Mouse (Mus musculus) forebrain, embryonic 14.5 days (tissue): Measurements from ENCODE around the gene Gmppb. TPM values are rescaled to one million over a fixed set of nuclear protein-coding genes. Genes with fewer than 3 reads are reported as not detected.

ENCODE experiments used
- ATAC-seq: fragments of 200-750 bp; cut with Nextera tagmentation; 2 replicates; pipeline ENCODE4 v1.8.0; 2017; ENCODE audit warnings: mild to moderate bottlenecking, moderate library complexity
- DNase-seq: peaks from one replicate; pipeline ENCODE4 v3.0.0-alpha.2; 2015; ENCODE audit warnings: low spot score
- H3K27ac ChIP-seq: fragments of 300-500 bp; sonication (generic); 2 replicates; pipeline ENCODE4 v1.5.1; 2014; ENCODE audit warnings: low read depth, mild to moderate bottlenecking, control low read depth, low read length, moderate library complexity
- H3K27me3 ChIP-seq: fragments of 300-500 bp; sonication (generic); replicated peaks from 2 replicates; pipeline ENCODE4 v1.6.1; 2014; ENCODE audit warnings: low read length, control low read depth, mixed read lengths; ENCODE audit not compliant: control insufficient read depth, insufficient read depth
- H3K36me3 ChIP-seq: fragments of 300-500 bp; sonication (generic); 2 replicates; pipeline ENCODE4 v1.6.1; 2014; ENCODE audit warnings: low read length, control low read depth; ENCODE audit not compliant: control insufficient read depth, insufficient read depth
- H3K4me1 ChIP-seq: fragments of 300-500 bp; sonication (generic); 2 replicates; pipeline ENCODE4 v1.6.1; 2014; ENCODE audit warnings: antibody characterized with exemption, low read length, control low read depth; ENCODE audit not compliant: control insufficient read depth, insufficient read depth
- H3K4me2 ChIP-seq: fragments of 300-500 bp; sonication (generic); 2 replicates; pipeline ENCODE4 v1.6.1; 2014; ENCODE audit warnings: mild to moderate bottlenecking, control low read depth, low read length
- H3K4me3 ChIP-seq: fragments of 300-500 bp; sonication (generic); 2 replicates; pipeline ENCODE4 v1.5.1; 2014; ENCODE audit warnings: low read depth, low read length, control low read depth
- H3K9ac ChIP-seq: fragments of 300-500 bp; sonication (generic); 2 replicates; pipeline ENCODE4 v1.6.1; 2014; ENCODE audit warnings: mild to moderate bottlenecking, low read length, control low read depth, moderate library complexity
- H3K9me3 ChIP-seq: fragments of 300-500 bp; sonication (generic); replicated peaks from 2 replicates; pipeline ENCODE4 v1.6.1; 2016; ENCODE audit warnings: low read length, control low read depth, mixed read lengths; ENCODE audit not compliant: control insufficient read depth
- WGBS: fragments of 180-500 bp; shearing (Covaris S2); extraction: QIAGEN DNeasy Blood & Tissue Kit; methylation state at CpG from one replicate; pipeline ENCODE4 v1.1.7; 2014; 5-methylcytosine and 5-hydroxymethylcytosine counted together
- polyA plus RNA-seq: library from polyadenylated mRNA; unstranded; fragments of >200 nt; fragmentation: Nextera tagmentation; extraction: Ambion mirVana; gene quantifications from 2 replicates; pipeline ENCODE4 v1.2.1, GENCODE M21; 2014

Gene Gmppb
- polyA plus RNA-seq, 1 experiment from 2014 or later: 20.0 TPM

DNA sequence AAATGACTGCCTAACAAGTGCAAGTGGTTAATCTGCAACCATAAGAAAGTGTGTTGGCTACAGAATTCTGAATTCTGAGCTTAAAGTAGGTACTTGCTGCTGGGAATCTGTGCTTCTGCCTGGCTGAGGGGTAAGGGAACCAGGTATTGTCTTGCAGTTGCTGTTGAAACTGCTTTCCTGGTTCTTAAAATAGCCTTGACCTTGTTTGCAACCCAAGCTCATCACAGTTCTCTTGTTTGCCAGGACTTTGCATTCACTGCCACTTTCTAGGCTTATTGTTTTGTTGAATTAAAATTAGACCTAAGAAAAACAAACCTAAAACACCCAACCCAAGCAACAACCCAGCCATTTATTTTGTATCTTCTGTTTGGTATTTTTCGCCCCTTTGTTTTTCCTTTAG, 28.3 kb upstream of the Gmppb start:
- 95% methylated on average over 1 of the region's 1 CpGs for WGBS
- Histone ChIP-seq H3K9ac (no peak overlapping the region), H3K4me1 (no peaks in the 10 kb centered on the region), H3K36me3 (peaks cover 33% of the 10 kb centered on the region), H3K27ac (no peak overlapping the region), H3K4me3 (no peak overlapping the region), H3K9me3 (no peaks in the 10 kb centered on the region), H3K4me2 (no peak overlapping the region), H3K27me3 (no peaks in the 10 kb centered on the region)
- ATAC-seq (no peak), DNase-seq (no peak)

DNA sequence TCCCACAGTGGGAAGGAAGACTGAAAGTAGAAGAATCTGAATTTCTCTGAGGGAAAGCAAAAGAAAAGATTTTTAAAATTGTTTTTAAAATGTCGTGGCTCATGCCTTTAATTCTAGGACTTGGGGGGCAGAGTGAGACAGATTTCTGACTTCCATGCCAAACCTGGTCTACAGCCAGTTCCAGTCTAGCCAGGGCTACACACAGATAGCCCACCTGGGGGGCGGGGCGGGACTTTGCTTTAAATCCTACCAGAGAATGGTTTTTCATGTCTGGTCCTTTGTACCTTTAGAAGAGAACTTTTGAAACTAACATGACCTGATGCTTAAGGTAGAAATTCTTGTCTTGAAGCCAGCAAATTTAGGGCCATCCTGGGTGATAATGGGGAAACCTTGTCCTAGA, 25.8 kb upstream of the Gmppb start:
- no peaks in the 10 kb centered on the region for H3K9me3 ChIP-seq
- no peaks in the 10 kb centered on the region for H3K4me1 ChIP-seq
- DNase-seq: no peak
- no peak for ATAC-seq
- WGBS: 90% methylated on average over 3 of the region's 3 CpGs
- H3K27me3 ChIP-seq: no peaks in the 10 kb centered on the region
- no peak overlapping the region for H3K27ac ChIP-seq
- no peak overlapping the region for H3K4me3 ChIP-seq
- peaks cover 36% of the 10 kb centered on the region for H3K36me3 ChIP-seq
- H3K9ac ChIP-seq: no peak overlapping the region
- no peak overlapping the region for H3K4me2 ChIP-seq

DNA sequence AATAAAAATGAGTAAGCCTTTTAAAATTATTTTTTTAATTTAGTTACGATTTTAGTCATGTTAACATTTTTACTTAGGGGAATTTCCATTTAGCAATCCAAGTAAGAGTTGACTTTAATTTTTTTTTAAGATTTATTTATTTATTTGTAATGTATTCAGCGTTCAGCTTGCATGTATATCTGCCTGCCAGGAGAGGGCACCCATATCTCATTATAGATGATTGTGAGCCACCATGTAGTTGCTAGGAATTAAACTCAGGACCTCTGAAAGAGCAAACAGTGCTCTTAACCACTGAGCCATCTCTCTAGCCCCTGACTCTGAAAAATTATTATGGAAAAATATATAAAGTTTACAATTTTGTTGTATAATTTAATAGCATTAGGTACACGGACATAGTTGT, 22.5 kb upstream of the Gmppb start:
- Histone ChIP-seq H3K4me2 (no peak overlapping the region), H3K9me3 (no peaks in the 10 kb centered on the region), H3K4me1 (no peaks in the 10 kb centered on the region), H3K9ac (no peak overlapping the region), H3K27ac (no peak overlapping the region), H3K4me3 (no peak overlapping the region), H3K36me3 (peaks cover 48% of the 10 kb centered on the region), H3K27me3 (no peaks in the 10 kb centered on the region)
- DNase-seq (no peak), ATAC-seq (no peak)
- 91% methylated on average over 3 of the region's 3 CpGs for WGBS

DNA sequence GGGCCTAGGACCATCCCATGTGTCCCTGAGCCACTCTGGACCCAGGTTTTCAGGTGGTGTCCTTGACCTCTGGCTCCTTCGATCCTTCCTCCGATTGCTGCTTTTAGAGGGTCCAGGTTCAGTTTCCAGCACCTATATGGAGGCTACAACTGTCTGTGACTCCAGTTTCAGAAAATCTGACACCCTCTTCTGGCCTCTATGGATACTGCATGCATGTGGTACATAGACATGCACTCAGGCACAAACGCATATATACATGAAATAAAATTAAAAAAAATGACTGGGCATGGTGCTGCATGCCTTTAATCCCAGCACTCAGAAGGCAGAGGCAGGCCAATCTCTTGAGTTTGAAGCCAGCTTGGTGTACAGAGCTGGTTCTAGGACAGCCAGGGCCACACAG, 21.2 kb upstream of the Gmppb start:
- Histone ChIP-seq H3K4me3 (no peak overlapping the region), H3K36me3 (peaks cover 58% of the 10 kb centered on the region), H3K9ac (no peak overlapping the region), H3K4me2 (no peak overlapping the region), H3K27me3 (no peaks in the 10 kb centered on the region), H3K9me3 (no peaks in the 10 kb centered on the region), H3K27ac (no peak overlapping the region), H3K4me1 (no peaks in the 10 kb centered on the region)
- no peak for DNase-seq
- no peak for ATAC-seq
- 97% methylated on average over 3 of the region's 3 CpGs for WGBS

DNA sequence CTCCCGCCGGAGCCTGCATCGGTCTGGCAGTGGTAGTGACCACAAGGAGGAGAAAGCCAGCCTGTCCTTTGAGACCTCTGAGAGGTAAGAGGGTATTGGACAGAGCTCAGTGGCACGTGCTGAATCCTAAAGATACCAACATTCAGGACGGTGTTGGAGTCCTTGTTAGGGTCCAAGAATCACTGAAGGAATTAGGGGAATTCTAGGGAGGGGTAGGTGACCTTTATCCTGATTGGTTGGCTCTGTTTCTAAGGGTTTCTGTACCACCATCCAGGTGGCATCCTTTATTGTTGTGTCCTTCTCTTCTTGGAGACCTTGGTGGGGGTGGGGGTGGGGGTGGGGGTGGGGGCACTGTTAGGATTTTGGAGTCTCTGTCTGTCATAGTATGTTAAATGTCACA, 16.9 kb upstream of the Gmppb start:
- Histone ChIP-seq H3K36me3 (peaks cover 57% of the 10 kb centered on the region), H3K27ac (no peak overlapping the region), H3K9ac (no peak overlapping the region), H3K27me3 (no peaks in the 10 kb centered on the region), H3K4me3 (no peak overlapping the region), H3K4me2 (no peak overlapping the region), H3K9me3 (no peaks in the 10 kb centered on the region), H3K4me1 (no peaks in the 10 kb centered on the region)
- no peak for ATAC-seq
- 90% methylated on average over 5 of the region's 5 CpGs for WGBS
- no peak for DNase-seq

DNA sequence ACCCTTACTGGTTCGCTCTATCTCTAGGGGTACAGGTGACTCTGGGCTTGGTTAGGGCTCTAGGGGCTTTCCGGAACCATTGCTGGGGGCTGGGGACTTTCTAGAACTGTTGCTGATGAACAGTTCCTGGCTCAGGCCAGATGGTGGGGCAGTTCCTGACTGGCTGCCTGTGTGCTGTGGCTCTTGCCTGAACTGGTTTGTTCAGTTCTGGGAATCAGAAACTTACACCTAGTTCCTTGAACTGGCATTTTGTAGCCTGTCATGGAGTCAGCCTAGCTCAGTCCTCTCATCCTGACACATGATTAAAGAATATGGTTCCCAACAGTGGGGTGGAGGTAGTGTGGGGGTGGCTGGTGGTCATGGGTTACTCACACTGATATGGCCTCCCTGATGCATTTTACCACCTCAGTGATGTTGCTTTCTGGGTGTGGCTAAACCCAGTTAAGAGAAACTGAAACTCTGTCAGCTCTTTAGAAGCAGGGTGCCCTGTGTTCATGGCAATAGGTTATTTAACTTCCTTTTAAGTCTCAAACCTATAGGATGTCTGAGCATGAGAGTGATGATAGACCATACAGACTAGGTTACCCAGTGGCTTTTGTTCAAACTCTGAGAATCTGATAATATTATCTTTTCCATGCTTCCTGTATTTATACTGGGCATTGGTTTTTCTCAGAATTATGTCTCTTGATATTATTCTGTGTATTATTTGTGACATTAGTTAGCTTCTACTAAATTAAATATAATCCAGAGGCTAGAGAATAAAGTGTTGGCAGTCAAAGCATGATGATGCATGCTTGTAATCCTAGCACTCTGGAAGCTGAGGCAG, 13.5 kb upstream of the Gmppb start:
- no peak overlapping the region for H3K9ac ChIP-seq
- DNase-seq: no peak
- 97% methylated on average over 2 of the region's 2 CpGs for WGBS
- H3K36me3 ChIP-seq: peaks cover 62% of the 10 kb centered on the region
- H3K4me3 ChIP-seq: no peak overlapping the region
- no peak overlapping the region for H3K27ac ChIP-seq
- ATAC-seq: no peak
- no peaks in the 10 kb centered on the region for H3K4me1 ChIP-seq
- no peaks in the 10 kb centered on the region for H3K9me3 ChIP-seq
- H3K4me2 ChIP-seq: no peak overlapping the region
- no peaks in the 10 kb centered on the region for H3K27me3 ChIP-seq

DNA sequence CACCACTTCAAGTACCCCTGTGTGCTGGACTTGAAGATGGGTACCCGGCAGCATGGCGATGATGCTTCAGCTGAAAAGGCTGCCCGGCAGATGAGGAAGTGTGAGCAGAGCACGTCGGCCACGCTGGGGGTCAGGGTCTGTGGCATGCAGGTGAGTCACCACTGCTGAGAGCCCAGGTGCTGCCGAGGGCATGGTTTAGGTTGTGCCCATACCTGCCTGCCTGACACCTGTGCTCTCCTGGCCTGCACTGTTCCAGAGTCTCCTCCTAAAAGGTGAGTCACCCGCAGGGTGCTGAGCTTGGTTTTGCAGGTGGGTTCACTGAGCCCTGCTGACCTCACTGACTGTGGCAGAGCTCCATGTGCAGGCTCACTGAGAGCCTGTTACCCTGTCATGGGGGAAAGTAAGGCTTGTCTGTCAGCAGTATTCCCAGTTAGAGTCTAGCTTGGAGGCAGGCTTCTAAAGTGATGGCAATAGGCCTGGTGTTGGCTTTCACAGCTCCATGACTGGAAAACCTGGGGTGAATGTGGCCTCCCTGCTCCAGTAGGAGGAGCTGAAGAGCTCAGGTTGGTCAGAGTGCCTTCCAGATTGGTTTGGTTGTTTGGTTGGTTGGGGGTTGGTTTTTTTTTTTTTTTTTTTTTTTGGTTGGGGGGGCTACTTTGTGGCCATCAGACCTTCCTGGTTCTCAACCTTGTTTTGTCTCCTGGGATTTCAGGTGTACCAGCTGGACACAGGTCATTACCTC, 4.1 kb upstream of the Gmppb start:
- Histone ChIP-seq H3K9ac (no peak overlapping the region), H3K27ac (no peak overlapping the region), H3K9me3 (no peaks in the 10 kb centered on the region), H3K27me3 (no peaks in the 10 kb centered on the region), H3K4me2 (no peak overlapping the region), H3K4me3 (no peak overlapping the region), H3K4me1 (peaks cover 9% of the 10 kb centered on the region), H3K36me3 (peaks cover 68% of the 10 kb centered on the region)
- ATAC-seq: no peak
- whole genome bisulfite sequencing: 96% methylated on average over 8 of the region's 8 CpGs
- no peak for DNase-seq

DNA sequence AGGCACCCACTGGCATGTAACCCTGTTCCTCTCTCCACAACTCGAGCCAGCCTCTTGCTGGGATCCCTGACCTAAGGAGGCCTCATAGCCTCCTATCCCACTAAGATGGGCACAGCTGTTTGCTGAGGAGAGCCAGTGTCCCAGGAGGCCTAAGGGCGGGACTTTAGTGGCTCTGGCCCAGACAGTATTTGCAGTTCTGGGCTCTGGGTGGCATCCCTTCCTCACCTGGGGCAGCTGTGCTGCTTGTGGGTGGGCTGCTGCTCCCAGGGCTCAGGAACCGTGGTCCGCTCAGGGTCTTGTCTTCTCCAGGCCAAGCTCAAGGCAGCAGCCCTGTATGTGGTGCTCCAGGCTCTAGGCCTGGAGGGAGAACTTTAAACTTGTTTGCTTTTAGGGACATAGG, 2.5 kb upstream of the Gmppb start:
- no peaks in the 10 kb centered on the region for H3K9me3 ChIP-seq
- H3K27me3 ChIP-seq: no peaks in the 10 kb centered on the region
- no peak overlapping the region for H3K27ac ChIP-seq
- ATAC-seq (no peak), DNase-seq (no peak)
- no peak overlapping the region for H3K9ac ChIP-seq
- no peak overlapping the region for H3K4me3 ChIP-seq
- no peak overlapping the region for H3K4me2 ChIP-seq
- peaks cover 66% of the 10 kb centered on the region for H3K36me3 ChIP-seq
- peaks cover 9% of the 10 kb centered on the region for H3K4me1 ChIP-seq
- WGBS: 88% methylated on average over 4 of the region's 4 CpGs
